Mouse (Mus musculus) brain, embryonic 14.5 days (tissue): Measurements from ENCODE around the gene Nell1.

ENCODE experiments used
- CTCF ChIP-seq: fragments of 200-500 bp; IDR thresholded peaks from 2 replicates; pipeline ENCODE4 v1.5.1; 2012; ENCODE audit warnings: inconsistent platforms, mild to moderate bottlenecking, moderate library complexity, borderline replicate concordance; ENCODE audit not compliant: insufficient read depth, insufficient read length; ENCODE audit errors: extremely low read depth
- POLR2A ChIP-seq: fragments of 200-500 bp; IDR thresholded peaks from 2 replicates; pipeline ENCODE4 v1.6.1; 2012; ENCODE audit warnings: mild to moderate bottlenecking, inconsistent platforms, borderline replicate concordance; ENCODE audit not compliant: poor library complexity, insufficient read depth, insufficient read length, severe bottlenecking; ENCODE audit errors: extremely low read depth

GRCm38 (mm10) chr7:49985947-49986346 is 11.3 kb downstream of the Nell1 start:
- TF ChIP-seq POLR2A (no peak), CTCF (no peak)
